Mouse (Mus musculus) forebrain, embryonic 14.5 days (tissue): ENCODE measurements around the gene Pitpnm2. TPM values are rescaled to one million over a fixed set of nuclear protein-coding genes. Genes with fewer than 3 reads are reported as not detected.

Experiments
- ATAC-seq: fragments of 200-750 bp; cut with Nextera tagmentation; 2 replicates; pipeline ENCODE4 v1.8.0; 2017; ENCODE audit warnings: mild to moderate bottlenecking, moderate library complexity
- DNase-seq: peaks from one replicate; pipeline ENCODE4 v3.0.0-alpha.2; 2015; ENCODE audit warnings: low spot score
- H3K27ac ChIP-seq: fragments of 300-500 bp; sonication (generic); 2 replicates; pipeline ENCODE4 v1.5.1; 2014; ENCODE audit warnings: low read depth, mild to moderate bottlenecking, control low read depth, low read length, moderate library complexity
- H3K27me3 ChIP-seq: fragments of 300-500 bp; sonication (generic); replicated peaks from 2 replicates; pipeline ENCODE4 v1.6.1; 2014; ENCODE audit warnings: low read length, control low read depth, mixed read lengths; ENCODE audit not compliant: control insufficient read depth, insufficient read depth
- H3K36me3 ChIP-seq: fragments of 300-500 bp; sonication (generic); 2 replicates; pipeline ENCODE4 v1.6.1; 2014; ENCODE audit warnings: low read length, control low read depth; ENCODE audit not compliant: control insufficient read depth, insufficient read depth
- H3K4me1 ChIP-seq: fragments of 300-500 bp; sonication (generic); 2 replicates; pipeline ENCODE4 v1.6.1; 2014; ENCODE audit warnings: antibody characterized with exemption, low read length, control low read depth; ENCODE audit not compliant: control insufficient read depth, insufficient read depth
- H3K4me2 ChIP-seq: fragments of 300-500 bp; sonication (generic); 2 replicates; pipeline ENCODE4 v1.6.1; 2014; ENCODE audit warnings: mild to moderate bottlenecking, control low read depth, low read length
- H3K4me3 ChIP-seq: fragments of 300-500 bp; sonication (generic); 2 replicates; pipeline ENCODE4 v1.5.1; 2014; ENCODE audit warnings: low read depth, low read length, control low read depth
- H3K9ac ChIP-seq: fragments of 300-500 bp; sonication (generic); 2 replicates; pipeline ENCODE4 v1.6.1; 2014; ENCODE audit warnings: mild to moderate bottlenecking, low read length, control low read depth, moderate library complexity
- H3K9me3 ChIP-seq: fragments of 300-500 bp; sonication (generic); replicated peaks from 2 replicates; pipeline ENCODE4 v1.6.1; 2016; ENCODE audit warnings: low read length, control low read depth, mixed read lengths; ENCODE audit not compliant: control insufficient read depth
- WGBS: fragments of 180-500 bp; shearing (Covaris S2); extraction: QIAGEN DNeasy Blood & Tissue Kit; methylation state at CpG from one replicate; pipeline ENCODE4 v1.1.7; 2014; 5-methylcytosine and 5-hydroxymethylcytosine counted together
- polyA plus RNA-seq: library from polyadenylated mRNA; unstranded; fragments of >200 nt; fragmentation: Nextera tagmentation; extraction: Ambion mirVana; gene quantifications from 2 replicates; pipeline ENCODE4 v1.2.1, GENCODE M21; 2014

The Pitpnm2 gene
- polyA plus RNA-seq, 1 experiment from 2014 or later = 8.5 TPM

- Histone ChIP-seq H3K4me2 (no peak overlapping the region), H3K27ac (no peak overlapping the region), H3K36me3 (peaks cover 25% of the 10 kb centered on the region), H3K9me3 (no peaks in the 10 kb centered on the region), H3K9ac (no peak overlapping the region), H3K27me3 (no peaks in the 10 kb centered on the region), H3K4me3 (no peak overlapping the region), H3K4me1 (peaks cover 19% of the 10 kb centered on the region)
- no peak for DNase-seq
- WGBS = 94% methylated on average over 24 of the region's 24 CpGs
- ATAC-seq = no peak
Observed at GRCm38 (mm10) chr5:124114276-124115025, 135.1 kb downstream of the Pitpnm2 start.

- 15% methylated on average over 14 of the region's 14 CpGs for WGBS
- no peaks in the 10 kb centered on the region for H3K27me3 ChIP-seq
- peaks cover 19% of the 10 kb centered on the region for H3K4me1 ChIP-seq
- H3K36me3 ChIP-seq = peaks cover 13% of the 10 kb centered on the region
- no peak overlapping the region for H3K27ac ChIP-seq
- ATAC-seq (no peak), DNase-seq (peak; percentile 58)
- no peaks in the 10 kb centered on the region for H3K9me3 ChIP-seq
- H3K4me2 ChIP-seq = peak overlapping the region; percentile 69
- H3K4me3 ChIP-seq = peak overlapping the region; percentile 68
- H3K9ac ChIP-seq = peak overlapping the region; percentile 60
Observed at GRCm38 (mm10) chr5:124113030-124113429, 136.5 kb downstream of the Pitpnm2 start.

- peaks cover 8% of the 10 kb centered on the region; the same call in 1 of the 2 replicates for H3K36me3 ChIP-seq
- ATAC-seq (no peak), DNase-seq (no peak)
- H3K4me3 ChIP-seq = peak overlapping the region; percentile 68
- under 1% methylated on average over 18 of the region's 18 CpGs for WGBS
- H3K27ac ChIP-seq = peak overlapping the region; percentile 84
- no peaks in the 10 kb centered on the region for H3K27me3 ChIP-seq
- H3K4me1 ChIP-seq = peaks cover 19% of the 10 kb centered on the region
- no peaks in the 10 kb centered on the region for H3K9me3 ChIP-seq
- peak overlapping the region; percentile 60 for H3K9ac ChIP-seq
- H3K4me2 ChIP-seq = peak overlapping the region; percentile 69
Observed at GRCm38 (mm10) chr5:124112531-124112930, 137.0 kb downstream of the Pitpnm2 start.

- Histone ChIP-seq H3K4me1 (peaks cover 18% of the 10 kb centered on the region), H3K27ac (peak within 1 kb of the TSS; percentile 84), H3K4me2 (peak within 1 kb of the TSS; percentile 69), H3K4me3 (peak within 1 kb of the TSS; percentile 68), H3K27me3 (no peaks in the 10 kb centered on the region), H3K9me3 (no peaks in the 10 kb centered on the region), H3K9ac (peak within 1 kb of the TSS; percentile 60), H3K36me3 (0 out of 2 replicates have a peak, but pooled peaks cover 4% of the 10 kb centered on the region)
- DNase-seq = peak; percentile 98
- peak; percentile 96 for ATAC-seq
- WGBS = 3% methylated on average over 66 of the region's 66 CpGs
Observed at GRCm38 (mm10) chr5:124111742-124112497, 137.6 kb downstream of the Pitpnm2 start, which contains the start of gene Ogfod2. Ogfod2 (plus strand) TSS chr5:124112297.

- Histone ChIP-seq H3K4me2 (peak overlapping the region; percentile 69), H3K9me3 (no peaks in the 10 kb centered on the region), H3K9ac (peak overlapping the region; percentile 60), H3K27ac (peak overlapping the region; percentile 84; the same call in 1 of the 2 replicates), H3K4me1 (peaks cover 13% of the 10 kb centered on the region), H3K36me3 (0 out of 2 replicates have a peak, but pooled peaks cover 4% of the 10 kb centered on the region), H3K4me3 (peak overlapping the region; percentile 68), H3K27me3 (no peaks in the 10 kb centered on the region)
- DNase-seq (peak; percentile 40), ATAC-seq (no peak; the same call in 1 of the 2 replicates)
- 17% methylated on average over 17 of the region's 17 CpGs for WGBS
Observed at GRCm38 (mm10) chr5:124111077-124111741, 138.4 kb downstream of the Pitpnm2 start.

GRCm38 (mm10) chr5:124103552-124103951 lies 146.0 kb downstream of the Pitpnm2 start:
- no peak overlapping the region for H3K4me2 ChIP-seq
- ATAC-seq (no peak), DNase-seq (no peak)
- no peaks in the 10 kb centered on the region for H3K9me3 ChIP-seq
- H3K27me3 ChIP-seq = no peaks in the 10 kb centered on the region
- WGBS = 92% methylated on average over 9 of the region's 9 CpGs
- no peaks in the 10 kb centered on the region for H3K4me1 ChIP-seq
- H3K9ac ChIP-seq = no peak overlapping the region
- no peak overlapping the region for H3K27ac ChIP-seq
- H3K36me3 ChIP-seq = no peaks in the 10 kb centered on the region
- H3K4me3 ChIP-seq = no peak overlapping the region

GRCm38 (mm10) chr5:124103020-124103419 lies 146.5 kb downstream of the Pitpnm2 start:
- no peak overlapping the region for H3K4me2 ChIP-seq
- WGBS = 90% methylated on average over 3 of the region's 3 CpGs
- H3K27ac ChIP-seq = no peak overlapping the region
- DNase-seq (no peak), ATAC-seq (no peak)
- H3K9me3 ChIP-seq = no peaks in the 10 kb centered on the region
- no peak overlapping the region for H3K9ac ChIP-seq
- H3K4me3 ChIP-seq = no peak overlapping the region
- no peaks in the 10 kb centered on the region for H3K27me3 ChIP-seq
- no peaks in the 10 kb centered on the region for H3K36me3 ChIP-seq
- no peaks in the 10 kb centered on the region for H3K4me1 ChIP-seq

- Histone ChIP-seq H3K9me3 (no peaks in the 10 kb centered on the region), H3K36me3 (no peaks in the 10 kb centered on the region), H3K27ac (no peak overlapping the region), H3K4me3 (no peak overlapping the region), H3K4me2 (no peak overlapping the region), H3K4me1 (no peaks in the 10 kb centered on the region), H3K27me3 (no peaks in the 10 kb centered on the region), H3K9ac (no peak overlapping the region)
- no peak for DNase-seq
- no peak for ATAC-seq
- 82% methylated on average over 6 of the region's 6 CpGs for WGBS
Observed at GRCm38 (mm10) chr5:124102326-124102725, 147.2 kb downstream of the Pitpnm2 start.
